Mouse (Mus musculus) forebrain, embryonic 13.5 days (tissue): Measurements from ENCODE around the gene Deaf1. TPM values are rescaled to one million over a fixed set of nuclear protein-coding genes. Genes with fewer than 3 reads are reported as not detected.

Experiments
- ATAC-seq: fragments of 200-750 bp; cut with Nextera tagmentation; 2 replicates; pipeline ENCODE4 v1.8.0; 2017
- H3K27ac ChIP-seq: fragments of 300-500 bp; sonication (generic); 2 replicates; pipeline ENCODE4 v1.5.1; 2015; ENCODE audit warnings: inconsistent platforms, mild to moderate bottlenecking, moderate library complexity
- H3K27me3 ChIP-seq: fragments of 300-500 bp; sonication (generic); 2 replicates; pipeline ENCODE4 v1.6.1; 2015; ENCODE audit warnings: mild to moderate bottlenecking, inconsistent platforms
- H3K36me3 ChIP-seq: fragments of 300-500 bp; sonication (generic); 2 replicates; pipeline ENCODE4 v1.6.1; 2015; ENCODE audit warnings: mild to moderate bottlenecking, inconsistent platforms; ENCODE audit not compliant: poor library complexity, severe bottlenecking
- H3K4me1 ChIP-seq: fragments of 300-500 bp; sonication (generic); 2 replicates; pipeline ENCODE4 v1.6.1; 2015; ENCODE audit warnings: inconsistent platforms
- H3K4me2 ChIP-seq: fragments of 300-500 bp; sonication (generic); 2 replicates; pipeline ENCODE4 v1.6.1; 2015; ENCODE audit warnings: inconsistent platforms, mild to moderate bottlenecking, moderate library complexity
- H3K4me3 ChIP-seq: fragments of 300-500 bp; sonication (generic); 2 replicates; pipeline ENCODE4 v1.5.1; 2015; ENCODE audit warnings: mild to moderate bottlenecking, inconsistent platforms
- H3K9ac ChIP-seq: fragments of 300-500 bp; sonication (generic); 2 replicates; pipeline ENCODE4 v1.6.1; 2015; ENCODE audit warnings: mild to moderate bottlenecking, inconsistent platforms
- H3K9me3 ChIP-seq: fragments of 300-500 bp; sonication (generic); replicated peaks from 2 replicates; pipeline ENCODE4 v1.6.1; 2016; ENCODE audit warnings: inconsistent platforms
- WGBS: fragments of 180-500 bp; shearing (Covaris S2); methylation state at CpG from one replicate; pipeline ENCODE4 v1.1.7; 2015; 5-methylcytosine and 5-hydroxymethylcytosine counted together
- polyA plus RNA-seq: library from polyadenylated mRNA; unstranded; fragments of >200 nt; fragmentation: Nextera tagmentation; extraction: Ambion mirVana; gene quantifications from 2 replicates; pipeline ENCODE4 v1.2.1, GENCODE M21; 2015

The Deaf1 gene
- polyA plus RNA-seq, 1 experiment from 2014 or later: 88.1 TPM

DNA sequence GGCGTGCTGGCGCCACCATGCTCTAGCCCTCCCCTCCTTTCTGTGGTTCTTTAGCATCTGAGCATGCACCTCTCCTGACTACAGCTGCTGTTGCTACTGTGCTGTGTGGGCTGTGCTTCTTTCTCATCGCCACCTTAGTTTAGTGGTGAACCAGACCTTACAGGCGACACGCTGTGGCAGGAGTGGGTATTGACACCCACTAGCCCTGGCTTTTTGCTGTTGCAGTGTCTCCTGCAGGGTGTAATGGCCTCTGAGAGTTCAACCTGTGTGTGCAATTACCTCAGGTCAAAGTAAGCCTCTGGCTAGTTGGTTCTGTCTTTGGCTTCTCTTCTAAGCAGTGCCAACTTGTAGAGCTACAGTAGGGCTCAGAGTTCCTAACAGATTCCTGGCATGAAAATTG, 11.5 kb downstream of the Deaf1 start:
- 76% methylated on average over 5 of the region's 5 CpGs for WGBS

DNA sequence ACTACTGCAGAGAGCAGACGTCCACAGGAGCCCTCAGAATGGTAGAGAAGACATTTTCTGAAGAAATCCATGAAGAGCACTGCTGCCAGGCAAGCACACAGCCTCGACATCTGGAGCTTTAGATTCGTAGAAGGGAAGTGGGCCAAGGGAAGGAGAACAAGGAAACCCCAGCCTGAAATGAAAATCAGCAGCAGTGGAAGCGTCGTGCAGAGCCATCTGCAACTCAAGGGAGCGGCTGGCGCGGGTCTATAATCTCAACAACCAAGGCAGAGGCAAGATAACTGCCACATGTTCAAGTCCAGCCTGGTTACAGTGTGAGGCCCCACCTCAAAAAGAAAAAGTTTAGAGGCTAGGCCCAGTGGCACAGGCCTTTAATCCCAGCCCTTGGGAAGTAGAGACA, 12.4 kb downstream of the Deaf1 start:
- no peaks in the 10 kb centered on the region for H3K4me1 ChIP-seq
- peaks cover 98% of the 10 kb centered on the region for H3K36me3 ChIP-seq
- H3K27me3 ChIP-seq: no peaks in the 10 kb centered on the region
- no peak overlapping the region for H3K27ac ChIP-seq
- no peaks in the 10 kb centered on the region for H3K9me3 ChIP-seq
- no peak for ATAC-seq
- no peak overlapping the region for H3K9ac ChIP-seq
- WGBS: 87% methylated on average over 8 of the region's 8 CpGs
- no peak overlapping the region for H3K4me2 ChIP-seq
- H3K4me3 ChIP-seq: no peak overlapping the region

More for the DNA sequence above, 11.5 kb downstream of the Deaf1 start:
- H3K4me2 ChIP-seq: no peak overlapping the region
- H3K27me3 ChIP-seq: no peaks in the 10 kb centered on the region
- H3K36me3 ChIP-seq: peaks cover 98% of the 10 kb centered on the region
- no peak overlapping the region for H3K27ac ChIP-seq
- H3K4me3 ChIP-seq: no peak overlapping the region
- H3K9ac ChIP-seq: no peak overlapping the region
- no peaks in the 10 kb centered on the region for H3K4me1 ChIP-seq
- no peaks in the 10 kb centered on the region for H3K9me3 ChIP-seq
- no peak for ATAC-seq

DNA sequence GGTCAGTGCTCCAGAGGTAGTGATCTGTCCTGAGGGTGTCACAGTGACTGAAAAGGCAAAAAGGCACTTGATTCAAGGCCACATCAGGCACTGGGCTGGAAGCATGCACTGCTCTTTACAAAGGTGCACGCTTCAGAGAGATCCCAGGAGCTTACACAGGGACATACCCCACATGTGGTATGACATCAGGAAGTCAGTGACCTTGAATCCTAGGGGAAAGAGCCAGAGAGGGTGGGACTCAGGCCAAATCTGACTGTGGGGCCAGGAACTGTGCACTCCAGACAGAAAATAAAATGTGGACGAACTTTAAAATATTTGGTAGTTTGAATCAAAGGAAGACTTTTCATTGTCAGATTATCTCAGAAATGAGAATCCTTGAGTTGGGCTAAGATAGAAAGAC, 13.1 kb downstream of the Deaf1 start:
- no peaks in the 10 kb centered on the region for H3K27me3 ChIP-seq
- ATAC-seq: no peak

DNA sequence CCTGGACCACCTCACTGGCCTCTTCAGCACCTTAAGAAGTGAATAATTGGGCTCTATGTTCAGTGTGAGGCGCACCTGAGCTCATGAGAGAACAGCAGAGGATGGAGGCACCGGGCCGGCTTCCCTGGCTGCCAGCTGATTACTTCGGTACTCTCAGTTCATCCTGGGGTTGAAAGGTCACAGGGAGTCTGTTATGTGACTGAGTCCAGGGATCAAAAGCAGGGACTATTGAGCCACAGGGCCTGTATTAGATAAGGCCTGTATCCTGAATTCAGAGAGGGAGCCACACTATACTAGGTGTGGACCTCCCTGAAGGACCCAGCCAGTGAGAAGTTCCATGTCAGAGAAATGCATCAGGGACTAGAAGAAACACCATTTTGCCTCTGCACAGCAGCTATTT, 23.0 kb downstream of the Deaf1 start:
- peaks cover 98% of the 10 kb centered on the region for H3K36me3 ChIP-seq
- no peak for ATAC-seq
- H3K27me3 ChIP-seq: no peaks in the 10 kb centered on the region
- H3K4me2 ChIP-seq: no peak overlapping the region
- WGBS: 93% methylated on average over 4 of the region's 4 CpGs
- H3K4me1 ChIP-seq: no peaks in the 10 kb centered on the region
- no peaks in the 10 kb centered on the region for H3K9me3 ChIP-seq
- no peak overlapping the region for H3K9ac ChIP-seq
- H3K4me3 ChIP-seq: no peak overlapping the region
- no peak overlapping the region for H3K27ac ChIP-seq

More for the DNA sequence above, 13.1 kb downstream of the Deaf1 start:
- Histone ChIP-seq H3K4me3 (no peak overlapping the region), H3K36me3 (peaks cover 99% of the 10 kb centered on the region), H3K4me1 (no peaks in the 10 kb centered on the region), H3K9ac (no peak overlapping the region), H3K4me2 (no peak overlapping the region), H3K27ac (no peak overlapping the region), H3K9me3 (no peaks in the 10 kb centered on the region)
- 94% methylated on average over 2 of the region's 2 CpGs for WGBS

DNA sequence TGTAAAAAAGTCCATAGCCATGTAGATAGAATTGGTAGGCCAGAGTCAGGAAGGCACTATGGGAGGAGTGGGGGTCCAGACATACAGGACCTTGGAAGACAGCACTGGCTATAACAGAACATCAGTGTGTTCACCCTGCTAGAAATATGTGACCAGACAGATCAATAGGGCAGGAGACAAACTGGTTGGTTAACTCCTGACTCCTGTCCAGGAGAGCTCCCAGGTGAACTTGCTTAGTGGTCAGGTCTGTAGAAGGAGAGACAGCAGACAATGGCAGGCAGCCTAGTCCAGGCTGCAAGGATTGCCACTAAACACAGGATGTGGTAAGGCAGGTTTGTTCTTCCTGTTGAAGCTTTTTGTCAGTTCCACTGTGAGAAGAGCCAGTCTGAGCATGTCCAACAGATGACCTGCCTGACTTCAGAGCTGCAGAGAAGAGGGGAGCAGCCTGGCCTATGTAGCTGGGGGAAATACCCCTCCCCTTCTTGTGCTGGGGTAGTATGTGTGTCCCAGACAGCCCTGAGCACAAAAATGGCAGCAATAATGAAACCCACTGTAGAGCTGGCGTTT, 24.7 kb downstream of the Deaf1 start:
- Histone ChIP-seq H3K36me3 (peaks cover 94% of the 10 kb centered on the region), H3K9me3 (no peaks in the 10 kb centered on the region), H3K9ac (no peak overlapping the region), H3K4me1 (no peaks in the 10 kb centered on the region), H3K4me3 (no peak overlapping the region), H3K4me2 (no peak overlapping the region), H3K27ac (no peak overlapping the region), H3K27me3 (no peaks in the 10 kb centered on the region)
- ATAC-seq: no peak
- 65% methylated on average over 1 of the region's 1 CpGs for WGBS

DNA sequence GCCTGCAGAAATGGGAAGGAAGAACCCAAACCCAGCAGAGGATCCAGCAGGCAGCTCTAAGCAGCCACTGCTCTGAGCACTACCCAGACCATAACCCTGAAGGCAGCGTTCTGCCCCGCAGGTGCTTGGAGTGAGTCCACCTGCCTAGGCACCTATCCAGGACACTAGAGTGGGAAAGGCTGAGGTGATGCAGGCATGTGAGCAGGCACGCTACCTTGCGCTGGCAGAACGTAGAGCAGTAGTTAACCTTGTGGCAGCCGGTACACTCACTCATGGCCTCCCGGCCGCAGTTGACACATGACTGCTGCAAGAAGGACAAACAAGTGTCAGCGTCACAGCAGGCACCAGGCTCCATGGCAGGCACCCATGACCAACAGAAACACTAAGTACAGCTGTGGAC, 26.1 kb downstream of the Deaf1 start:
- Histone ChIP-seq H3K36me3 (peaks cover 94% of the 10 kb centered on the region), H3K4me1 (no peaks in the 10 kb centered on the region), H3K27ac (no peak overlapping the region), H3K4me2 (no peak overlapping the region), H3K9me3 (no peaks in the 10 kb centered on the region), H3K4me3 (no peak overlapping the region), H3K9ac (no peak overlapping the region), H3K27me3 (no peaks in the 10 kb centered on the region)
- no peak for ATAC-seq
- 98% methylated on average over 9 of the region's 9 CpGs for WGBS

DNA sequence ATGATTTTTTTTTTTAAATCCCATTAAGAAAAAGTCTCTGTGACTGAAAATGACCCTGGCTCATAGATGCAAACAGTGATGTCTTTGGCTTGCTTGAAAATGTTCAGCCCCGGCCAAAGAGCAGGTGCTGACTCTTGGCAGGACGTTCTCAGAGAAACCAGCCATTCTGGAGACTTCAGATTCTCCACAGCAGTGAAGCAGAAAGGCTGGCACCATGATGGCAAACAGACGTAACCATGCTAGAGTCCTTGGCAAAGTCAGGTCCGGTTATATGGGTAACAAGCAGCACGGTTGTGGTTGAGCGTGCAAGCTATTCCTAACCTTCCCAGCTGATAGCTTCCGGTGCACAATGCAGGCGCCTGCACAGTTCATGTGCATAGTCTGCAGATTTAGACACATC, 28.3 kb downstream of the Deaf1 start:
- Histone ChIP-seq H3K27me3 (peaks cover 20% of the 10 kb centered on the region), H3K4me1 (peaks cover 4% of the 10 kb centered on the region), H3K27ac (no peak overlapping the region), H3K4me3 (no peak overlapping the region), H3K36me3 (peaks cover 72% of the 10 kb centered on the region), H3K4me2 (no peak overlapping the region), H3K9me3 (no peaks in the 10 kb centered on the region), H3K9ac (no peak overlapping the region)
- 97% methylated on average over 8 of the region's 8 CpGs for WGBS
- ATAC-seq: no peak

DNA sequence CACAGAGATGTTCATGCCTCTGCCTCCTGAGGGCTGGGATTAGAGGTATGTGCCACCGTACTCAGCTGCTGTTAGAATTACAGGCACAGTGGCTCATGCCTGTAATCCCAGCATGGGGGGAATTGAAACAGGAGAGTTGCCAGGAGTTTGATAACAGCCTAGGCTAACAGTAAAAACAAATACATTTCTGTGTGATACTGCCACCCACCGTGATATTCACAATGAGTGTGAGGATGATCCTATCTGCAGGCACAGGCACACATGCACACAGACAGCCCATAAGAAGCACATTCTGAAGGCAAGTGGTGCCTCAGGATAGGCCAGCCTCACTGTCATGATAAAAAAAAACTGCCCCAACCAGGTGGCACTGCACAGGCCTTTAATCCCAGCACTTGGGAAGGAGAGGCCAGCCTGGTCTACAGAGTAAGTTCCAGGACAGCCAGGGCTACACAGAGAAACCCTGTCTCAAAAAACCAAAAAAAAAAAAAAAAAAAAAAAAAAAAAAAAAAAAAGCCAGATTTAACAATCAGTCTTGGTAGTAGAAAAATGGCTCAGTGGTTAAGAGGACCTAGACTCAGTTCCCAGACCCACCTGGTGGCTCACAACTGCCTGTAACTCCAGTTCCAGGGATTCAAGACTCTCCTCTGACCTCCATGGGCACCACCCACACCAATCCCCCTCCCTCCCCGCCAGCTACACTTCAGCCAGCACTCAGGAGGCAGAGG, 29.4 kb downstream of the Deaf1 start:
- WGBS: 86% methylated on average over 3 of the region's 3 CpGs
- Histone ChIP-seq H3K4me1 (peaks cover 13% of the 10 kb centered on the region), H3K9ac (no peak overlapping the region), H3K9me3 (no peaks in the 10 kb centered on the region), H3K27ac (no peak overlapping the region), H3K4me3 (no peak overlapping the region), H3K4me2 (no peak overlapping the region), H3K27me3 (peaks cover 31% of the 10 kb centered on the region), H3K36me3 (peaks cover 62% of the 10 kb centered on the region)
- no peak for ATAC-seq

DNA sequence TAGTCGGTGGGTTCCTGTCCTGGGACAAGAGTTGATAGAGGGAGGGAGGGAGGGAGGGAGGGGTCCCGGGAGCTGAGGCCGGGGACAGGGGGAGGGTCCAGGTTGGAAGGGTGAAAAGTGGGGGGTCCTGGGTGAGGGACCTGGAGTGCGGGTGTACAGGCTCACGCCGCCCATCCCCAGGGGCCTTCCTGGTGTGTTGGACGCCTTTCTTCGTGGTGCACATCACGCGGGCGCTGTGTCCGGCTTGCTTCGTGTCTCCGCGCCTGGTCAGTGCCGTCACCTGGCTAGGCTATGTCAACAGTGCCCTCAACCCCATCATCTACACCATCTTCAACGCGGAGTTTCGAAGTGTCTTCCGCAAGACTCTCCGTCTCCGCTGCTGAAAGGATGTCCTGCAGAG, 33.0 kb downstream of the Deaf1 start:
- peaks cover 26% of the 10 kb centered on the region for H3K36me3 ChIP-seq
- H3K27ac ChIP-seq: no peak overlapping the region
- ATAC-seq: no peak
- peak overlapping the region; percentile 54 for H3K4me2 ChIP-seq
- peaks cover 63% of the 10 kb centered on the region for H3K27me3 ChIP-seq
- H3K9ac ChIP-seq: no peak overlapping the region
- H3K9me3 ChIP-seq: no peaks in the 10 kb centered on the region
- H3K4me3 ChIP-seq: peak overlapping the region; percentile 35
- 5% methylated on average over 20 of the region's 22 CpGs for WGBS
- peaks cover 28% of the 10 kb centered on the region for H3K4me1 ChIP-seq

DNA sequence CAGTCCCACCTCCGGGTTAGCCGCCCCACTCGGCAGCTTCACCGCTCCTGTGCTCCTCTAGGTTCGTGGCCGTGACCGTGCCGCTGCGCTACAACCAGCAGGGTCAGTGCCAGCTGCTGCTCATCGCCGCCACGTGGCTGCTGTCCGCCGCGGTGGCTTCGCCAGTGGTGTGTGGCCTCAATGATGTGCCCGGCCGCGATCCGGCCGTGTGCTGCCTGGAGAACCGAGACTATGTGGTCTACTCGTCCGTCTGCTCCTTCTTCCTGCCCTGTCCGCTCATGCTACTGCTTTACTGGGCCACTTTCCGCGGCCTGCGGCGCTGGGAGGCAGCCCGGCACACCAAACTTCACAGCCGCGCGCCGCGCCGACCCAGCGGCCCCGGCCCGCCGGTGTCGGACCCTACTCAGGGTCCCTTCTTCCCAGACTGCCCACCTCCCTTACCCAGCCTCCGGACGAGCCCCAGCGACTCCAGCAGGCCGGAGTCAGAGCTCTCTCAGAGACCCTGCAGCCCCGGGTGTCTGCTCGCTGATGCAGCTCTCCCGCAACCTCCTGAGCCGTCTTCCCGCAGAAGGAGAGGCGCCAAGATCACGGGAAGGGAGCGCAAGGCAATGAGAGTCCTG, 33.5 kb downstream of the Deaf1 start:
- Histone ChIP-seq H3K9ac (peak overlapping the region; percentile 54), H3K4me3 (peak overlapping the region; percentile 35), H3K27ac (no peak overlapping the region), H3K9me3 (no peaks in the 10 kb centered on the region), H3K4me2 (peak overlapping the region; percentile 54), H3K4me1 (peaks cover 28% of the 10 kb centered on the region), H3K27me3 (peaks cover 63% of the 10 kb centered on the region), H3K36me3 (peaks cover 21% of the 10 kb centered on the region)
- under 1% methylated on average over 48 of the region's 53 CpGs for WGBS
- ATAC-seq: no peak

DNA sequence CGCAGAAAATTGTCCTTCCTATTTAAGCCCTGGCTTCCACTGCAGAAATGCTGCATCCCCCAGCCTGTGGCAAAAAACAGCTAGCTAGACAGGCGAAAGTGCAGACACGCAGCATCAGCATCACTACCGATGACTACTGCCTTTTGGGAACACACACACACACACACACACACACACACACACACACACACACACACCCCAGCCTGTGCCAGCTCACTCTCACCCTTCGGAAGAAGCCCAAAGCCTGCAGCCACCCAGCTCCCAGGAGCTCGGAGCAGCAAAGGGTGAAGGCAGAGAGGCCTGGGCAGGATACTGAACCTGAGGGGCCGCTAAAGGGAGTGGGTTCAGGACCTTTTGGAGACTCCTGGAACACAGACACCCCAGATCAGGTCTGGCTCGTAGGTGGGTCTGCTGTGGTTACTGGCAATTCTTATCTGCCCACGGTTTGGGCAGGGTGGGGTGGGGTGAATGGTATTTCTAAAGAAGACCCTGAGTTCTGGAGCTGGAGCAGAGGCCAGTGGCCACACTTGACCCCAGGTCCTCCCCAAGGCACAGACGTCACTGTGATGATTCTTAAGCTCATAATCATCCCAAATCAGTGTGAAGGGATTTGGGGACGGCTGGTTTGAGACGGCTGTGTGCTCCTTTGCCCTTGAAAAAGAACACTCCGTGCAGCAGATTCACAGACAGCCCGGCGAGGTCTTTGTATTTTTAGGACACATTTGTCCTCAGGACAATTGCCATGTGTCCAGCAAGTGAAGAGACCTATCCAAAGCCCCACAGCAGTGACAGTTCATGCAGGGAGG, 34.7 kb downstream of the Deaf1 start:
- Histone ChIP-seq H3K4me2 (peak overlapping the region; percentile 95), H3K4me3 (peak overlapping the region; percentile 50), H3K27me3 (peaks cover 63% of the 10 kb centered on the region), H3K27ac (no peak overlapping the region), H3K9ac (peak overlapping the region; percentile 63; the same call in 1 of the 2 replicates), H3K36me3 (peaks cover 13% of the 10 kb centered on the region), H3K9me3 (no peaks in the 10 kb centered on the region), H3K4me1 (peaks cover 28% of the 10 kb centered on the region)
- 31% methylated on average over 15 of the region's 15 CpGs for WGBS
- 0 out of 2 replicates have a peak, but pooled peaks have one; percentile 6 for ATAC-seq
